Mouse (Mus musculus) stomach, embryonic 15.5 days (tissue): ENCODE results near the gene Aspm. TPM values are rescaled to one million over a fixed set of nuclear protein-coding genes. Genes with fewer than 3 reads are reported as not detected.

Experiments
- ATAC-seq: fragments of 200-750 bp; cut with Nextera tagmentation; 2 replicates; pipeline ENCODE4 v1.8.0; 2017; ENCODE audit warnings: low read depth, moderate number of reproducible peaks, moderate TSS enrichment; ENCODE audit not compliant: insufficient read depth, low FRiP score
- H3K27ac ChIP-seq: fragments of 300-500 bp; sonication (generic); 2 replicates; pipeline ENCODE4 v1.5.1; 2015; ENCODE audit warnings: mild to moderate bottlenecking, inconsistent platforms
- H3K27me3 ChIP-seq: fragments of 300-500 bp; sonication (generic); replicated peaks from 2 replicates; pipeline ENCODE4 v1.6.1; 2015; ENCODE audit warnings: inconsistent platforms
- H3K36me3 ChIP-seq: fragments of 300-500 bp; sonication (generic); 2 replicates; pipeline ENCODE4 v1.6.1; 2015; ENCODE audit warnings: inconsistent platforms
- H3K4me1 ChIP-seq: fragments of 300-500 bp; sonication (generic); 2 replicates; pipeline ENCODE4 v1.6.1; 2015; ENCODE audit warnings: inconsistent platforms
- H3K4me2 ChIP-seq: fragments of 300-500 bp; sonication (generic); 2 replicates; pipeline ENCODE4 v1.6.1; 2015; ENCODE audit warnings: mild to moderate bottlenecking, inconsistent platforms
- H3K4me3 ChIP-seq: fragments of 300-500 bp; sonication (generic); replicated peaks from 2 replicates; pipeline ENCODE4 v1.5.1; 2015; ENCODE audit warnings: inconsistent platforms
- H3K9ac ChIP-seq: fragments of 300-500 bp; sonication (generic); 2 replicates; pipeline ENCODE4 v1.6.1; 2015; ENCODE audit warnings: inconsistent platforms
- H3K9me3 ChIP-seq: fragments of 300-500 bp; sonication (generic); 2 replicates; pipeline ENCODE4 v1.6.1; 2016; ENCODE audit warnings: inconsistent platforms
- WGBS: fragments of 180-500 bp; shearing (Covaris S2); methylation state at CpG from one replicate; pipeline ENCODE4 v1.1.7; 2015; 5-methylcytosine and 5-hydroxymethylcytosine counted together
- polyA plus RNA-seq: library from polyadenylated mRNA; unstranded; fragments of >200 nt; fragmentation: Nextera tagmentation; extraction: Ambion mirVana; gene quantifications from 2 replicates; pipeline ENCODE4 v1.2.1, GENCODE M21; 2015

Gene Aspm
- polyA plus RNA-seq, 1 experiment from 2014 or later, result 12.9 TPM

- H3K4me1 ChIP-seq, result 0 out of 2 replicates have a peak, but pooled peaks cover 4% of the 10 kb centered on the region
- no peak overlapping the region for H3K27ac ChIP-seq
- H3K27me3 ChIP-seq, result no peaks in the 10 kb centered on the region
- WGBS, result 1% methylated on average over 17 of the region's 17 CpGs
- no peak for ATAC-seq
- H3K9ac ChIP-seq, result peak overlapping the region; percentile 50
- no peaks in the 10 kb centered on the region for H3K9me3 ChIP-seq
- H3K4me3 ChIP-seq, result peak overlapping the region; percentile 85
- no peaks in the 10 kb centered on the region for H3K36me3 ChIP-seq
- peak overlapping the region; percentile 93 for H3K4me2 ChIP-seq
Observed at GRCm38 (mm10) chr1:139455226-139455869, 776 bp downstream of the Aspm start.

GRCm38 (mm10) chr1:139460807-139461206 is 6.2 kb downstream of the Aspm start:
- no peaks in the 10 kb centered on the region for H3K27me3 ChIP-seq
- WGBS, result 89% methylated on average over 5 of the region's 5 CpGs
- H3K27ac ChIP-seq, result no peak overlapping the region
- no peak overlapping the region for H3K4me3 ChIP-seq
- no peak for ATAC-seq
- H3K4me1 ChIP-seq, result 0 out of 2 replicates have a peak, but pooled peaks cover 4% of the 10 kb centered on the region
- H3K9ac ChIP-seq, result no peak overlapping the region
- H3K9me3 ChIP-seq, result no peaks in the 10 kb centered on the region
- H3K36me3 ChIP-seq, result peaks cover 6% of the 10 kb centered on the region; the same call in 1 of the 2 replicates
- H3K4me2 ChIP-seq, result no peak overlapping the region

- Histone ChIP-seq H3K27ac (no peak overlapping the region), H3K36me3 (peaks cover 26% of the 10 kb centered on the region), H3K9me3 (no peaks in the 10 kb centered on the region), H3K4me3 (no peak overlapping the region), H3K9ac (no peak overlapping the region), H3K27me3 (no peaks in the 10 kb centered on the region), H3K4me1 (no peaks in the 10 kb centered on the region), H3K4me2 (no peak overlapping the region)
- 92% methylated on average over 11 of the region's 11 CpGs for WGBS
- ATAC-seq, result no peak
Observed at GRCm38 (mm10) chr1:139465936-139466335, 11.4 kb downstream of the Aspm start.

GRCm38 (mm10) chr1:139478898-139479297 is 24.3 kb downstream of the Aspm start:
- H3K36me3 ChIP-seq, result peaks cover 27% of the 10 kb centered on the region
- no peaks in the 10 kb centered on the region for H3K9me3 ChIP-seq
- no peak overlapping the region for H3K27ac ChIP-seq
- no peak overlapping the region for H3K9ac ChIP-seq
- no peaks in the 10 kb centered on the region for H3K4me1 ChIP-seq
- H3K4me3 ChIP-seq, result no peak overlapping the region
- no peaks in the 10 kb centered on the region for H3K27me3 ChIP-seq
- WGBS, result 87% methylated on average over 11 of the region's 11 CpGs
- no peak overlapping the region for H3K4me2 ChIP-seq
- ATAC-seq, result no peak

- H3K36me3 ChIP-seq, result peaks cover 25% of the 10 kb centered on the region
- H3K9ac ChIP-seq, result no peak overlapping the region
- no peak overlapping the region for H3K4me3 ChIP-seq
- H3K27ac ChIP-seq, result no peak overlapping the region
- 88% methylated on average over 8 of the region's 8 CpGs for WGBS
- H3K9me3 ChIP-seq, result no peaks in the 10 kb centered on the region
- H3K27me3 ChIP-seq, result no peaks in the 10 kb centered on the region
- ATAC-seq, result no peak
- no peaks in the 10 kb centered on the region for H3K4me1 ChIP-seq
- no peak overlapping the region for H3K4me2 ChIP-seq
Observed at GRCm38 (mm10) chr1:139480246-139480645, 25.7 kb downstream of the Aspm start.

- Histone ChIP-seq H3K4me1 (no peaks in the 10 kb centered on the region), H3K27ac (no peak overlapping the region), H3K4me2 (no peak overlapping the region), H3K9me3 (no peaks in the 10 kb centered on the region), H3K36me3 (peaks cover 25% of the 10 kb centered on the region), H3K4me3 (no peak overlapping the region), H3K27me3 (no peaks in the 10 kb centered on the region), H3K9ac (no peak overlapping the region)
- no peak for ATAC-seq
- WGBS, result 75% methylated on average over 4 of the region's 4 CpGs
Observed at GRCm38 (mm10) chr1:139481146-139481545, 26.6 kb downstream of the Aspm start.

- Histone ChIP-seq H3K27me3 (no peaks in the 10 kb centered on the region), H3K9ac (no peak overlapping the region), H3K4me3 (no peak overlapping the region), H3K27ac (no peak overlapping the region), H3K9me3 (no peaks in the 10 kb centered on the region), H3K4me1 (no peaks in the 10 kb centered on the region), H3K36me3 (peaks cover 9% of the 10 kb centered on the region), H3K4me2 (no peak overlapping the region)
- 83% methylated on average over 3 of the region's 3 CpGs for WGBS
- no peak for ATAC-seq
Observed at GRCm38 (mm10) chr1:139494630-139495029, 40.1 kb downstream of the Aspm start.

- no peak for ATAC-seq
Observed at GRCm38 (mm10) chr1:139495408-139495807, 40.8 kb downstream of the Aspm start.

GRCm38 (mm10) chr1:139496212-139496611 is 41.6 kb downstream of the Aspm start:
- Histone ChIP-seq H3K4me2 (no peak overlapping the region), H3K9me3 (no peaks in the 10 kb centered on the region), H3K36me3 (peaks cover 2% of the 10 kb centered on the region; the same call in 1 of the 2 replicates), H3K27me3 (no peaks in the 10 kb centered on the region), H3K4me3 (no peak overlapping the region), H3K9ac (no peak overlapping the region), H3K4me1 (no peaks in the 10 kb centered on the region), H3K27ac (no peak overlapping the region)
- 78% methylated on average over 3 of the region's 3 CpGs for WGBS
- no peak for ATAC-seq

More at GRCm38 (mm10) chr1:139495408-139495807, 40.8 kb downstream of the Aspm start:
- Histone ChIP-seq H3K4me1 (no peaks in the 10 kb centered on the region), H3K4me2 (no peak overlapping the region), H3K9me3 (no peaks in the 10 kb centered on the region), H3K27me3 (no peaks in the 10 kb centered on the region), H3K9ac (no peak overlapping the region), H3K36me3 (peaks cover 4% of the 10 kb centered on the region; the same call in 1 of the 2 replicates), H3K4me3 (no peak overlapping the region), H3K27ac (no peak overlapping the region)
- WGBS, result 93% methylated on average over 2 of the region's 2 CpGs

- H3K4me1 ChIP-seq, result no peaks in the 10 kb centered on the region
- H3K4me2 ChIP-seq, result no peak overlapping the region
- no peak for ATAC-seq
- no peaks in the 10 kb centered on the region for H3K9me3 ChIP-seq
- H3K36me3 ChIP-seq, result no peaks in the 10 kb centered on the region
- no peak overlapping the region for H3K9ac ChIP-seq
- no peak overlapping the region for H3K4me3 ChIP-seq
- no peak overlapping the region for H3K27ac ChIP-seq
- no peaks in the 10 kb centered on the region for H3K27me3 ChIP-seq
Observed at GRCm38 (mm10) chr1:139499751-139500150, 45.2 kb downstream of the Aspm start.

- no peak within 1 kb of the TSS for H3K9ac ChIP-seq
- H3K27me3 ChIP-seq, result no peaks in the 10 kb centered on the region
- 67% methylated on average over 3 of the region's 3 CpGs for WGBS
- no peak within 1 kb of the TSS for H3K4me3 ChIP-seq
- H3K27ac ChIP-seq, result no peak within 1 kb of the TSS
- no peaks in the 10 kb centered on the region for H3K9me3 ChIP-seq
- H3K36me3 ChIP-seq, result no peaks in the 10 kb centered on the region
- no peak for ATAC-seq
- H3K4me1 ChIP-seq, result no peaks in the 10 kb centered on the region
- no peak within 1 kb of the TSS for H3K4me2 ChIP-seq
Observed at GRCm38 (mm10) chr1:139501258-139501752, 46.7 kb downstream of the Aspm start, which contains the start of gene F13b. TSS of gene F13b (plus strand) at chr1:139501702.

- H3K9ac ChIP-seq, result no peak overlapping the region
- H3K4me3 ChIP-seq, result no peak overlapping the region
- no peak for ATAC-seq
- H3K27me3 ChIP-seq, result no peaks in the 10 kb centered on the region
- H3K4me2 ChIP-seq, result no peak overlapping the region
- no peaks in the 10 kb centered on the region for H3K9me3 ChIP-seq
- H3K36me3 ChIP-seq, result no peaks in the 10 kb centered on the region
- 87% methylated on average over 12 of the region's 12 CpGs for WGBS
- H3K27ac ChIP-seq, result no peak overlapping the region
- H3K4me1 ChIP-seq, result no peaks in the 10 kb centered on the region
Observed at GRCm38 (mm10) chr1:139514556-139514955, 60.0 kb downstream of the Aspm start.
